Mouse (Mus musculus): Measurements from ENCODE around the gene Olfr1272. TPM values are rescaled to one million over a fixed set of nuclear protein-coding genes. Genes with fewer than 3 reads are reported as not detected.
"Not testable (repeated sequence)": the region's sequence is repeated elsewhere in the genome, so short reads cannot be mapped to it uniquely, and the experiment has no call there.

The Olfr1272 gene
- not detected in 2 replicates for polyA plus RNA-seq (2015; fragmentation: Nextera tagmentation; extraction: Ambion mirVana)

DNA sequence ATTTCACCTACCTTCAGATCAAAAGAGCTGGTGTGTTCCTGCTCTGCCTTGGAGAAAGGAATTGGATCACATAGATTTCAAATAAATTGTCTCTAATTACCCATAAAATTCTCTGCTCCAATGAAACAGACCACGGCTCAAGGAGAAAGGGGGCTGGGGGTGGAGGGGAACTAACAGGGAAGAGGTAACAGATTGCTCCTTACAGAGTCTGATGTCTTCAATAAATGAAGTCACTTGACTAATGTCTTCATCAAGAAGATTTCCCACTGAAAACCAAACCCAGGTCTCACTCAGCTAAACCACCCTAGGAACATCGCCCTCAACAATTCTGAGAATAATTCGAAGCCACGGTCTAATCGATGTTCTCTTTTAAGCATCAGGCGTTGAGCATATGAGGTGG, at the start of gene Olfr1272:
Olfr1272 (minus strand) TSS at position 101 of the 400 bp plus-strand sequence.
- no peak for DNase-seq (ENCODE audit: low spot score)
- TF ChIP-seq CTCF (IDR thresholded peaks at IDR 0.05; ENCODE audit: low read depth) = no peak
- H3K4me1 ChIP-seq (replicated peaks; ENCODE audit: insufficient read depth, low read length) = no peaks in the 10 kb centered on the region
- no peak for ATAC-seq (replicated peaks; ENCODE audit: low FRiP score, low read depth)
- H3K9ac ChIP-seq (ENCODE audit: low read depth, low read length) = no peak within 1 kb of the TSS
- no peaks in the 10 kb centered on the region for H3K9me3 ChIP-seq (replicated peaks; ENCODE audit: low read length)
- no peaks in the 10 kb centered on the region for H3K27me3 ChIP-seq (ENCODE audit: insufficient read depth, low read length)
- no peak within 1 kb of the TSS for H3K4me2 ChIP-seq (ENCODE audit: low read length)
- H3K4me3 ChIP-seq (replicated peaks; ENCODE audit: low read depth, low read length) = no peak within 1 kb of the TSS
- no peaks in the 10 kb centered on the region for H3K36me3 ChIP-seq (ENCODE audit: insufficient read depth, low read length)
- 80% methylated on average over 6 of the region's 6 CpGs for WGBS
- H3K27ac ChIP-seq = no peak within 1 kb of the TSS

DNA sequence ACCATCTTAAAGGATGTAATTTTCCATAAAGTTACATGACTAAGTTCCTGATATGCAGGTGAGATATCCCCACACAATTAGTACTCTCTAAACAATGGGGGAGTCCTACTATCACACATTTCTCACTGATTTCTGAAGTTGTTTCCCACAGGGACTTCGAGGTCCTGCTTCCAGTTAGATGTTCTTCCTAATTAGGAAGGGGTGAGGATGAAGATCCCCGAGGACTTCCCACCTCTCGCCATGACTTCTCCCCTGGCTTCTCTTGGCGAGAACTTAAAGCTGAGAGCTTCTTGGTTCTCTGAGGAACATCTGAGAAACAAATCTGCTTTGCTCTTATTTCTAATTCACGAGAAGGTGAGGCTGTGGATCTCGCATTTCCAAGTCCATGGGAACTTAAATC, 29.3 kb upstream of the Olfr1272 start, which contains the start of gene Gm13769:
Gm13769 (plus strand) TSS at position 301 of the 400 bp plus-strand sequence.
- H3K4me2 ChIP-seq (ENCODE audit: low read length); H3K4me1 ChIP-seq (replicated peaks; ENCODE audit: insufficient read depth, low read length); H3K27me3 ChIP-seq (ENCODE audit: insufficient read depth, low read length); H3K4me3 ChIP-seq (replicated peaks; ENCODE audit: low read depth, low read length); ATAC-seq (replicated peaks; ENCODE audit: low FRiP score, low read depth); H3K36me3 ChIP-seq (ENCODE audit: insufficient read depth, low read length); H3K9me3 ChIP-seq (replicated peaks; ENCODE audit: low read length); H3K27ac ChIP-seq; H3K9ac ChIP-seq (ENCODE audit: low read depth, low read length); DNase-seq (ENCODE audit: low spot score): not testable (repeated sequence)
- no CpG with 5 or more reads among the region's 6 CpGs for WGBS

DNA sequence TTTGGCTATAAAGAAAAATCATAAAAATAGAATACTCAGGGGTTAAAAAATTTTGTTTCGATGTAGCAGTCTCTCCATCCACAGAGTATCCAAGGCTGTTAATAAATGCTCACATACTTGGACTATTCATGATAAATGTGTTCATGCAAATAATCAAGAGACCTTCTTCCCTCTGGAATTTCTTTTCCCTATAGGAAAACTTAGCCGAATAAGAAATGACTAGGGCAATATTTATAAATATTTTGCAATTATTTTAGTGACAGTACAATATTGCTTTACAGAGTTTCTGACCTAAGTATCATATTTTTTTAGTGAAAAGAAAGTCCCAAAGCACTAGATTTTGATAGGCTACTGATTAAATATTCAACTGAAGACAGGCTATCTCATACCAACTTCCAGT, 21.7 kb downstream of the Olfr1272 start, which contains the start of gene Olfr1271:
Olfr1271 (minus strand) TSS at position 101 of the 400 bp plus-strand sequence.
- Histone ChIP-seq H3K36me3 (ENCODE audit: insufficient read depth, low read length) (no peaks in the 10 kb centered on the region), H3K4me3 (replicated peaks; ENCODE audit: low read depth, low read length) (no peak within 1 kb of the TSS), H3K4me2 (ENCODE audit: low read length) (no peak within 1 kb of the TSS), H3K4me1 (replicated peaks; ENCODE audit: insufficient read depth, low read length) (no peaks in the 10 kb centered on the region), H3K9ac (ENCODE audit: low read depth, low read length) (no peak within 1 kb of the TSS), H3K27me3 (ENCODE audit: insufficient read depth, low read length) (no peaks in the 10 kb centered on the region), H3K27ac (no peak within 1 kb of the TSS), H3K9me3 (replicated peaks; ENCODE audit: low read length) (no peaks in the 10 kb centered on the region)
- TF ChIP-seq CTCF (IDR thresholded peaks at IDR 0.05; ENCODE audit: low read depth) = no peak
- WGBS = 89% methylated on average over 2 of the region's 2 CpGs
- DNase-seq (ENCODE audit: low spot score) = no peak
- ATAC-seq (replicated peaks; ENCODE audit: low FRiP score, low read depth) = no peak

DNA sequence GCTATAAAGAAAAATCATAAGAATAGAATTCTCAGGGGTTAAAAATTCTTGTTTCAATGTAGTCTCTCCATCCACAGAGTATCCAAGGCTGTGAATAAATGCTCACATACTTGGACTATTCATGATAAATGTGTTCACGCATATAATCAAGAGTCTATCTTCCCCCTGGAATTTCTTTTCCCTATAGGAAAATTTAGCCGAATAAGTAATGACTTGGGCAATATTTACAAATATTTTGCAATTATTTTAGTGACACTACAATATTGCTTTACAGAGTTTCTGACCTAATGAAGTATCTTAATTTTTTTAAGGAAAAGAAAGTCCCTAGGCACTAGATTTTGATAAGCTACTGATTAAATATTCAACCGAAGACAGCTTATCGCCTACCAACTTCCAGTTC, 35.1 kb downstream of the Olfr1272 start, which contains the start of gene Olfr142:
Olfr142 (minus strand) TSS at position 101 of the 400 bp plus-strand sequence.
- Histone ChIP-seq H3K4me2 (ENCODE audit: low read length) (no peak within 1 kb of the TSS), H3K9me3 (replicated peaks; ENCODE audit: low read length) (no peaks in the 10 kb centered on the region), H3K27ac (no peak within 1 kb of the TSS), H3K4me3 (replicated peaks; ENCODE audit: low read depth, low read length) (no peak within 1 kb of the TSS), H3K9ac (ENCODE audit: low read depth, low read length) (no peak within 1 kb of the TSS), H3K4me1 (replicated peaks; ENCODE audit: insufficient read depth, low read length) (no peaks in the 10 kb centered on the region), H3K36me3 (ENCODE audit: insufficient read depth, low read length) (no peaks in the 10 kb centered on the region), H3K27me3 (ENCODE audit: insufficient read depth, low read length) (no peaks in the 10 kb centered on the region)
- WGBS = 95% methylated on average over 4 of the region's 4 CpGs
- TF ChIP-seq CTCF (IDR thresholded peaks at IDR 0.05; ENCODE audit: low read depth) = no peak
- ATAC-seq (replicated peaks; ENCODE audit: low FRiP score, low read depth) = no peak
- no peak for DNase-seq (ENCODE audit: low spot score)

Other genes with a start within 250 kb of the Olfr1272 start
- gene Olfr140, start 229.2 kb downstream of the Olfr1272 start, polyA plus RNA-seq (2015; fragmentation: Nextera tagmentation; extraction: Ambion mirVana) = not detected in 2 replicates
- gene Olfr1269, start 171.4 kb downstream of the Olfr1272 start, polyA plus RNA-seq (2015; fragmentation: Nextera tagmentation; extraction: Ambion mirVana) = not detected in 2 replicates
- not detected in 2 replicates for gene Olfr32, start 150.5 kb downstream of the Olfr1272 start, polyA plus RNA-seq (2015; fragmentation: Nextera tagmentation; extraction: Ambion mirVana)
- not detected in 2 replicates for gene Olfr1270, start 139.8 kb downstream of the Olfr1272 start, polyA plus RNA-seq (2015; fragmentation: Nextera tagmentation; extraction: Ambion mirVana)
- not detected in 2 replicates for gene Olfr1506, start 68.3 kb downstream of the Olfr1272 start, polyA plus RNA-seq (2015; fragmentation: Nextera tagmentation; extraction: Ambion mirVana)
- not detected in 2 replicates for gene Olfr142, start 35.2 kb downstream of the Olfr1272 start, polyA plus RNA-seq (2015; fragmentation: Nextera tagmentation; extraction: Ambion mirVana)
- gene Olfr1271, start 21.8 kb downstream of the Olfr1272 start, polyA plus RNA-seq (2015; fragmentation: Nextera tagmentation; extraction: Ambion mirVana) = not detected in 2 replicates
- not detected in 2 replicates for gene Gm13769, start 29.4 kb upstream of the Olfr1272 start, polyA plus RNA-seq (2015; fragmentation: Nextera tagmentation; extraction: Ambion mirVana)
- not detected in 2 replicates for gene Olfr1274-ps, start 105.8 kb upstream of the Olfr1272 start, polyA plus RNA-seq (2015; fragmentation: Nextera tagmentation; extraction: Ambion mirVana)